ENCODE assay signal across 17 mouse cellular contexts in the genomic region with DNA sequence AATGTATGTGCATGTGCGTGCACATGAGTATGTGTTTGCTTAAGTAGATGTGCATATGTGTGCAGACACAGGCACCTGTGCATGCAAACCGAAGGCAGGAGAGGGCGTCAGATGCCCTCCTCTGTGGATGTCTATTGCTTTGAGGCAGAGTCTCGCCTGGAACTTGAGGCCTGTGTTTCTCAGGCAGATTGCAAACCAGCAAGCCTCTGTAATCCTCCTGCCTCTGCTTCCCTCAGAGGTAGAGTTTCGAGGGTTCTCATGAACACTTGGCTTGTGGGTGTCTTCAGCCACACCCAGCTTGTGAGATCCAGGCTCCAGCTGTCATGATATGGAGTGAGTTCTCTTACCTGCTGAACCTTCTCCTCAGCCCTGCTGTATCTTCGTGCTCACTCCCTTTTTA.
"Had no signal": no experiment of that assay in that cellular context is flagged by ENCODE, and none has a peak within 500 bp of the region (broad histone marks: within the 10 kb centered on the region; RNA-seq: fewer than 3 reads in every experiment).

No protein-coding gene starts in this region.

- H3K27me3 ChIP-seq: liver, embryonic 13.5 days; lung, embryonic 15.5 days; megakaryocyte, embryonic 14.5 days; midbrain, embryonic 12.5 days; midbrain, embryonic 15.5 days; neural tube, embryonic 12.5 days; stomach, embryonic 15.5 days had no signal

- H3K9me3 ChIP-seq: liver, embryonic 13.5 days; lung, embryonic 15.5 days; midbrain, embryonic 12.5 days; midbrain, embryonic 15.5 days; neural tube, embryonic 12.5 days; stomach, embryonic 15.5 days had no signal

- ATAC-seq: lung, postnatal 0 days; midbrain, embryonic 15.5 days had no signal

- DNase-seq: liver, embryonic 13.5 days; lung, adult 2 months; lung, postnatal 14 days; lung, postnatal 36 days; right cerebral cortex, postnatal 14 days; thymus, adult 2 months; thymus, postnatal 25 days; thymus, postnatal 4 days had no signal

- H3K4me3 ChIP-seq: liver, embryonic 13.5 days; lung, embryonic 15.5 days; megakaryocyte, embryonic 14.5 days; midbrain, embryonic 12.5 days; midbrain, embryonic 15.5 days; neural tube, embryonic 12.5 days; stomach, embryonic 15.5 days had no signal

- H3K9ac ChIP-seq: liver, embryonic 13.5 days; lung, embryonic 15.5 days; midbrain, embryonic 12.5 days; midbrain, embryonic 15.5 days; neural tube, embryonic 12.5 days; stomach, embryonic 15.5 days had no signal

- H3K4me1 ChIP-seq: lung, embryonic 15.5 days; midbrain, embryonic 12.5 days; midbrain, embryonic 15.5 days; neural tube, embryonic 12.5 days; stomach, embryonic 15.5 days had no signal

- H3K36me3 ChIP-seq: liver, embryonic 13.5 days; lung, embryonic 15.5 days; midbrain, embryonic 12.5 days; midbrain, embryonic 15.5 days; neural tube, embryonic 12.5 days; stomach, embryonic 15.5 days had no signal

- H3K27ac ChIP-seq: liver, embryonic 13.5 days; lung, embryonic 15.5 days; macrophage; midbrain, embryonic 12.5 days; midbrain, embryonic 15.5 days; neural tube, embryonic 12.5 days; stomach, embryonic 15.5 days; stomach, postnatal 0 days had no signal

- H3K4me2 ChIP-seq: liver, embryonic 13.5 days; lung, embryonic 15.5 days; midbrain, embryonic 12.5 days; midbrain, embryonic 15.5 days; neural tube, embryonic 12.5 days; stomach, embryonic 15.5 days had no signal
